Mouse (Mus musculus) E14TG2a.4 (cell line): ENCODE results near the gene Brca1.
"Not testable (repeated sequence)": the region's sequence is repeated elsewhere in the genome, so short reads cannot be mapped to it uniquely, and the experiment has no call there.

Experiments used
- H3K27me3 ChIP-seq: 2 replicates; pipeline ENCODE4 v1.6.1; 2014; ENCODE audit warnings: low read length, control low read depth; ENCODE audit not compliant: insufficient read depth
- H3K36me3 ChIP-seq: 2 replicates; pipeline ENCODE4 v1.6.1; 2014; ENCODE audit warnings: low read length, control low read depth; ENCODE audit not compliant: insufficient read depth
- H3K4me1 ChIP-seq: replicated peaks from 2 replicates; pipeline ENCODE4 v1.6.1; 2014; ENCODE audit warnings: low read depth, low read length, control low read depth
- H3K4me3 ChIP-seq: replicated peaks from 2 replicates; pipeline ENCODE4 v1.5.1; 2014; ENCODE audit warnings: mild to moderate bottlenecking, low read length
- H3K9me3 ChIP-seq: 2 replicates; pipeline ENCODE4 v1.6.1; 2014; ENCODE audit warnings: low read length, control low read depth
- CTCF ChIP-seq: conservative IDR thresholded peaks from 2 replicates; pipeline ENCODE4 v1.5.1; 2014; ENCODE audit warnings: low read length
- NANOG ChIP-seq: IDR thresholded peaks from 2 replicates; pipeline ENCODE4 v1.6.1; 2014; ENCODE audit warnings: borderline replicate concordance, low read length, mixed read lengths
- POU5F1 ChIP-seq: IDR thresholded peaks from 2 replicates; pipeline ENCODE4 v1.6.1; 2014; ENCODE audit warnings: low read length, borderline replicate concordance

Gene Brca1

DNA sequence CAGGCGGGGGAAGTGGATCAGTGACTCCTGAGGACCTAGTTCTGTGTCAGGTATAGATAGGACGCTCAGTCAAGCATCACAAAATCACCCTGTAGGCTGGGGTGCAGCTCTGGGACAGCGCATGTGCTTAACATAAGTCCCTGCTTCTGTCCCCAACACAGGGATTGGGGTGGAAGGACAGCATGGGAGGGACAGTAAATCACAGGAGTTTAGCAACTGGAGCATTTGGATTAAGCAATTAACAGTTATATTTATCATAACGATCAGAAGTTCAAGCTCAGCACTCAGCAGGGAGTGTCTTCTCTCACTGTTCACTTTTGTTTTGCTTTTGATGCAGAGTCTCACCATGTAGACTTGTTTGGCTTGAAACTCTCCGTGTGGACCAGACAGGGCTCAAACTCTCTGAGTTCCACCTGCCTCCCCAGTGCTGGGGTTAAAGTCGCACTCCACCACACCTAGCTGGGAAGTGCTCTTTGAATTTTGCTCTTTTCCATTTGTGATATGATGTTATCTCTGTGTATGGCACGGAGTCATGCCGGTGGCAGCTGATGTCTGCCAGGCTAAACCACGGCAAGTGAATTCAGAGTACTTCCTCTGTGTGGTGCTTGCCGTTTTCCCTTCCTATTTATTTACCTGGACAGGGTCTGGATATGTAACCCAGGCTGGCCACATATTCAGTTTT is 99.5 kb downstream of the Brca1 start:
- peaks cover 9% of the 10 kb centered on the region; the same call in 1 of the 2 replicates for H3K36me3 ChIP-seq
- H3K9me3 ChIP-seq, result no peaks in the 10 kb centered on the region
- TF ChIP-seq CTCF (no peak), POU5F1 (no peak), NANOG (no peak)
- peak overlapping the region; percentile 18; the same call in 1 of the 2 replicates for H3K4me3 ChIP-seq
- H3K4me1 ChIP-seq, result peaks cover 69% of the 10 kb centered on the region
- no peaks in the 10 kb centered on the region for H3K27me3 ChIP-seq

GRCm38 (mm10) chr11:101451536-101451935 is 100.2 kb downstream of the Brca1 start:
- Histone ChIP-seq H3K9me3 (no peaks in the 10 kb centered on the region), H3K4me3 (peak overlapping the region; percentile 18; the same call in 1 of the 2 replicates), H3K27me3 (no peaks in the 10 kb centered on the region), H3K4me1 (peaks cover 63% of the 10 kb centered on the region), H3K36me3 (peaks cover 2% of the 10 kb centered on the region; the same call in 1 of the 2 replicates)
- TF ChIP-seq POU5F1 (no peak), NANOG (no peak), CTCF (no peak)

DNA sequence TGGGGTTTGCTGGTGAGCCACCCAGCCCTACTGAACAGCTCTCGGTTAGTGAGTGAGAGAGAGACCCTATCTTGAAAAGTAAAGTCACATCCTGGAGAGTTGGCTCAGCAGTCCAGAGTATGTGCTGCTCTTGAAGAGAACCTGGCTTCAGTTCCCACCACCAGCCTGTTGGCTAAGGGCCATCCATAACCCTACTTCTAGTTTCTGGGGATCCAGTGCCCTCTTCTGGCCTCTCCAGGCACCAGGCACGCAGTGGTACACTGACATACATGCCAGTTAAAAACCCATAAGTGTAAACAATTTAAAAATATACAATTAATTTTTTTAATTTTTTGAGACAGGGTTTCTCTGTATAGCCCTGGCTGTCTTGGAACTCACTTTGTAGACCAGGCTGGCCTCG is 101.4 kb downstream of the Brca1 start:
- TF ChIP-seq POU5F1 (no peak), NANOG (no peak), CTCF (peak; percentile 33)
- H3K36me3 ChIP-seq, result peaks cover 8% of the 10 kb centered on the region
- peaks cover 64% of the 10 kb centered on the region for H3K4me1 ChIP-seq
- no peaks in the 10 kb centered on the region for H3K27me3 ChIP-seq
- H3K9me3 ChIP-seq, result no peaks in the 10 kb centered on the region
- no peak overlapping the region for H3K4me3 ChIP-seq

GRCm38 (mm10) chr11:101449596-101449995 is 102.2 kb downstream of the Brca1 start:
- Histone ChIP-seq H3K4me1 (peaks cover 67% of the 10 kb centered on the region), H3K36me3 (peaks cover 16% of the 10 kb centered on the region)
- H3K27me3 ChIP-seq, H3K9me3 ChIP-seq, H3K4me3 ChIP-seq: not testable (repeated sequence)

- Histone ChIP-seq H3K9me3 (no peaks in the 10 kb centered on the region), H3K27me3 (no peaks in the 10 kb centered on the region), H3K4me1 (peaks cover 70% of the 10 kb centered on the region), H3K36me3 (peaks cover 23% of the 10 kb centered on the region), H3K4me3 (peak overlapping the region; percentile 57; the same call in 1 of the 2 replicates)
- TF ChIP-seq NANOG (no peak), CTCF (no peak), POU5F1 (no peak)
These were observed 102.9 kb downstream of the Brca1 start for GRCm38 (mm10) chr11:101448899-101449298.

DNA sequence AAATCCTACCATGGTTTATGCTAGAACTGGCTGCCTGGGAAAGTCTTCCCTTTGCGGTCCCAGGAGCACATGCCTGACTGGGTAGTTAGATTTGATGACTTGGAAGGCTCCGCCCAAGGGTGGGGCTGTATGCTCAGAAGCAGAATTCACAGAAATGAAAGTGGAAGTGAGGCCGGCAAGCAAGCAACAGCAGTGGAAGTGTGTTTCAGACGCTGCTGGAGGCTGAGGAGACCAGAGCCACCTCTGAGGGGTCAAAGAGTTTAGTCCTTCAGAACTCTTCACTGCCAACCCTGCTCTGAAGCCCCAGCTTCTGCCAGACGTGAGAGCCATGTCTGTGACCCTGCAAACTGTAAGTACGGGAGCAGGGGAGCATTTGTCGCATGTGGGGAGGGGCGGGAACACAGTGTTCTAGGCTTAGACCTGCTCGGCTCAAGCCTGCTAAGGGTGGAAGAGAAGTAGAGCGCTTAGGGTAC is 103.4 kb downstream of the Brca1 start, which contains the start of gene Ifi35:
Ifi35 (plus strand) TSS at position 134 of the 473 bp plus-strand sequence.
- Histone ChIP-seq H3K4me1 (peaks cover 76% of the 10 kb centered on the region), H3K9me3 (no peaks in the 10 kb centered on the region), H3K36me3 (peaks cover 29% of the 10 kb centered on the region), H3K4me3 (peak within 1 kb of the TSS; percentile 57), H3K27me3 (no peaks in the 10 kb centered on the region)
- TF ChIP-seq NANOG, result no peak
- TF ChIP-seq POU5F1, result no peak
- TF ChIP-seq CTCF, result no peak

GRCm38 (mm10) chr11:101447786-101448185 is 104.0 kb downstream of the Brca1 start:
- Histone ChIP-seq H3K36me3 (peaks cover 34% of the 10 kb centered on the region), H3K4me1 (peaks cover 76% of the 10 kb centered on the region), H3K27me3 (no peaks in the 10 kb centered on the region), H3K9me3 (no peaks in the 10 kb centered on the region), H3K4me3 (0 out of 2 replicates have a peak overlapping the region, but pooled peaks have one; percentile 57)
- TF ChIP-seq NANOG (no peak), CTCF (no peak), POU5F1 (no peak)

DNA sequence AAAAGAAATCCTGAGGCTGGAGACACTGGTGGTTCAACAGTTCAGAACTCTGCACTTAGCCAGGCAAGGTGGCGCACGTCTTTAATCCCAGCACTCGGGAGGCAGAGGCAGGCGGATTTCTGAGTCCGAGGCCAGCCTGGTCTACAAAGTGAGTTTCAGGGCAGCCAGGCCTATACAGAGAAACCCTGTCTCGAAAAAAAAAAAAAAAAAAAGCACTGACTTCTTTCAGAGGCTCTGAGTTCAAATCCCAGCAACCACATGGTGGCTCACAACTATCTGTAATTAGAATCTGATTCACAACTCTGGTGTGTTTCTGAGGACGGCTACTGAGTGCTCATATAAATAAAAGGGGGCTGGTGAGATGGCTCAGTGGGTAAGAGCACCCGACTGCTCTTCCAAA is 104.9 kb downstream of the Brca1 start:
- peaks cover 68% of the 10 kb centered on the region for H3K4me1 ChIP-seq
- H3K4me3 ChIP-seq, H3K9me3 ChIP-seq, H3K27me3 ChIP-seq: not testable (repeated sequence)
- peaks cover 37% of the 10 kb centered on the region for H3K36me3 ChIP-seq

GRCm38 (mm10) chr11:101446319-101446718 is 105.4 kb downstream of the Brca1 start:
- TF ChIP-seq POU5F1, result no peak
- TF ChIP-seq NANOG, result no peak
- TF ChIP-seq CTCF, result no peak
- Histone ChIP-seq H3K4me1 (peaks cover 63% of the 10 kb centered on the region), H3K36me3 (peaks cover 37% of the 10 kb centered on the region), H3K4me3 (no peak overlapping the region), H3K27me3 (no peaks in the 10 kb centered on the region), H3K9me3 (no peaks in the 10 kb centered on the region)
